Mouse (Mus musculus) heart, postnatal 10 days (tissue): ENCODE data around the gene Sin3a. TPM values are rescaled to one million over a fixed set of nuclear protein-coding genes. Genes with fewer than 3 reads are reported as not detected.

Experiments used
- DNase-seq, 2 experiments: peaks; one replicate each; pipeline ENCODE4 v3.0.0; 2021
- intact Hi-C: fragments of 180-260 bp; cut with DNase I; formaldehyde crosslinking; loops from one replicate; pipeline ENCODE4 v1.15.1; 2025
- total RNA-seq, 2 experiments: library from RNA; stranded (reverse); gene quantifications; 2 replicates each; pipeline ENCODE4 v1.2.3; 2021

The Sin3a gene
- total RNA-seq, 2 experiments from 2014 or later, result 33.6 to 46.7 TPM

- DNase-seq, result peak; percentile 94 to 96
- intact Hi-C loops, result no loop called here
Observed at GRCm38 (mm10) chr9:57158013-57158470, 86.2 kb downstream of the Sin3a start, which contains the start of gene Commd4. Gene Commd4, minus strand, starts transcription at chr9:57158331.

DNA sequence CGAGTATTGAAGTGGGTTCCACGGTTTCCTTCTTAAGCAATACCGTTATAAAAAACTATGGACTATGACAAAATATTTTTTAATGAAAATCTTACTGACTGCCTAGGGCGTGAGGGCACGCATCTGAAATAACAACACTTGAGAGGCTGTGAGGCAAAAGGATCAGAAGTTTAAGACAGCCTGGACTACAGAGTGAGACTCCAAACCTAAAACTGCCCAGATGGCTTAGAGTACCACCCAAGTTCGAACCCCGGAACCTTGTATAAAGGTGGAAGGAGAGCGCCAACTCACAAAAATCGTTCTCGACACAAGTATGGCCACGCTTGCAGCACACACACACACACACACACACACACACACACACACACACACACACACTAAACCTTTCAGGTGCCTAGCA lies 86.7 kb downstream of the Sin3a start:
- intact Hi-C loops, result no loop called here
- no peak for DNase-seq

DNA sequence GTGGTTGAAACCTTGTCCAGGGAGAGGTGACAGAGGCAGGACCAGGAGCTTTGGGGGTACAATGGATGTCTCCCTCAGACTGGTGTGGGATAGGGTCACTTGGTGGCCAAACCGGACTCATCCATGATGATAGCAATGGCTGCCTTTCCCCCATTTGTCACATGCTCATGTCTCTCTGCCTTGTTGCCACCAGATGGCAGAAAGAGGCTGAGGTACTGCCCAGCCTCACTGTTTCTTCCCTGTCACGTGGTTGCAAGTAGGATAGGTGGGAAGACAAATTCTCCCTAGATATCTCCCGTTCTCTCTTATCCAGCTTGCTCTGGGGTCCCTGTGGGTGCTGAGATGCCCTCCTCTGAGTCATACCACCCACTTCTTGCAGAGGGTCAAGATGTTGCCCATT lies 90.7 kb downstream of the Sin3a start:
- no peak for DNase-seq
- intact Hi-C loops, result loop anchor here (2.0 to 5.0 kb wide), 2 partner anchors 50 to 270 kb away; no protein-coding TSS in a partner anchor

GRCm38 (mm10) chr9:57163137-57163536 lies 91.3 kb downstream of the Sin3a start:
- no peak for DNase-seq
- intact Hi-C loops, result loop anchor here (2.0 to 5.0 kb wide), 2 partner anchors 49 to 270 kb away; no protein-coding TSS in a partner anchor

DNA sequence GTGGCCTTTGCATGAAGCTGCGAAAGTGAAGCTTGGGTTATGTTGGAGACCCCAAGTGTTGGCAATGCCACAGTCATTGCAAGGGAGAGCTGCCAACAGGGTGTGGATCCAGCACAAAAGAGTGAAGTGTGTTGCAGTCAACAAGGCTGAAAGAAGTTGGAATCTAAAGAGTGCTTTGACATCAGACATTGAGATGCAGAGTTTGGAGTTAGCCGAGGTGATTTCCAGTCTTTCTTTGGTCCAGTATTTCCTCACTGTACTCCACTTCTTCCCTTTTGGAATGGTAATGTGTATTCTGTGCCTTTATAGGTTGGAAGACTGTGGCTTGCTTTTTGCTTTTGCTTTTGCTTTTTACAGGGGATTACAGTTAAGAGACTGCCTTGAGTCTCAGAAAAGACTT lies 94.3 kb downstream of the Sin3a start:
- intact Hi-C loops, result no loop called here
- DNase-seq, result no peak

GRCm38 (mm10) chr9:57168411-57168810 lies 96.6 kb downstream of the Sin3a start:
- DNase-seq, result no peak

More at GRCm38 (mm10) chr9:57168411-57168810, 96.6 kb downstream of the Sin3a start:
- intact Hi-C loops, result no loop called here

Other genes with a start within 250 kb of the Sin3a start
- under 1 TPM in 1 of 2 experiments, not detected in 1; 0.32 TPM for gene Odf3l1, start 207.4 kb upstream of the Sin3a start, total RNA-seq
- 10 to 100 TPM; 42.6 to 43.4 TPM for gene Cspg4, start 207.0 kb upstream of the Sin3a start, total RNA-seq
- 10 to 100 TPM; 11.5 to 13.1 TPM for gene Snx33, start 143.7 kb upstream of the Sin3a start, total RNA-seq
- gene Imp3, start 134.6 kb upstream of the Sin3a start, total RNA-seq, result 10 to 100 TPM; 45.5 to 48.7 TPM
- 1 to 10 TPM; 8.8 to 9.1 TPM for gene Snupn, start 121.2 kb upstream of the Sin3a start, total RNA-seq
- gene Ptpn9, start 77.1 kb upstream of the Sin3a start, total RNA-seq, result 10 to 100 TPM; 21.2 to 21.8 TPM
- 10 to 100 TPM; 50.7 to 55.5 TPM for gene Man2c1, start 58.6 kb downstream of the Sin3a start, total RNA-seq
- 1 to 10 TPM; 4.0 to 5.1 TPM for gene Neil1, start 76.3 kb downstream of the Sin3a start, total RNA-seq
- 10 to 100 TPM; 34.6 to 35.8 TPM for gene Commd4, start 86.3 kb downstream of the Sin3a start, total RNA-seq
- not detected for gene Trcg1, start 164.5 kb downstream of the Sin3a start, total RNA-seq
- 10 to 100 TPM; 21.2 to 21.5 TPM for gene 1700017B05Rik, start 190.6 kb downstream of the Sin3a start, total RNA-seq